Mouse (Mus musculus) heart, embryonic 10.5 days (tissue): Measurements from ENCODE around the gene Slc35e3. TPM values are rescaled to one million over a fixed set of nuclear protein-coding genes. Genes with fewer than 3 reads are reported as not detected.

Experiments
- DNase-seq: peaks from one replicate; pipeline ENCODE4 v3.0.0-alpha.2; 2017; ENCODE audit warnings: low spot score
- H3K27ac ChIP-seq: fragments of 300-500 bp; sonication (generic); 2 replicates; pipeline ENCODE4 v1.5.1; 2016; ENCODE audit warnings: mild to moderate bottlenecking
- H3K27me3 ChIP-seq: fragments of 300-500 bp; sonication (generic); 2 replicates; pipeline ENCODE4 v1.6.1; 2016; ENCODE audit warnings: mild to moderate bottlenecking; ENCODE audit not compliant: poor library complexity, insufficient read depth, severe bottlenecking
- H3K36me3 ChIP-seq: fragments of 300-500 bp; sonication (generic); 2 replicates; pipeline ENCODE4 v1.6.1; 2016; ENCODE audit warnings: mild to moderate bottlenecking, moderate library complexity
- H3K4me1 ChIP-seq: fragments of 300-500 bp; sonication (generic); 2 replicates; pipeline ENCODE4 v1.6.1; 2016; ENCODE audit warnings: mild to moderate bottlenecking
- H3K4me3 ChIP-seq: fragments of 300-500 bp; sonication (generic); 2 replicates; pipeline ENCODE4 v1.5.1; 2016; ENCODE audit warnings: mild to moderate bottlenecking, moderate library complexity
- H3K9me3 ChIP-seq: fragments of 300-500 bp; sonication (generic); 2 replicates; pipeline ENCODE4 v1.6.1; 2016; ENCODE audit warnings: mild to moderate bottlenecking, moderate library complexity
- WGBS: fragments of 180-500 bp; shearing (Covaris S2); methylation state at CpG from one replicate; pipeline ENCODE4 v1.1.7; 2016; 5-methylcytosine and 5-hydroxymethylcytosine counted together
- polyA plus RNA-seq: library from polyadenylated mRNA; unstranded; fragments of >200 nt; fragmentation: Nextera tagmentation; extraction: Ambion mirVana; gene quantifications from 2 replicates; pipeline ENCODE4 v1.2.1, GENCODE M21; 2016

The Slc35e3 gene
- polyA plus RNA-seq, result 10.5 and 14.9 TPM in 2 replicates

DNA sequence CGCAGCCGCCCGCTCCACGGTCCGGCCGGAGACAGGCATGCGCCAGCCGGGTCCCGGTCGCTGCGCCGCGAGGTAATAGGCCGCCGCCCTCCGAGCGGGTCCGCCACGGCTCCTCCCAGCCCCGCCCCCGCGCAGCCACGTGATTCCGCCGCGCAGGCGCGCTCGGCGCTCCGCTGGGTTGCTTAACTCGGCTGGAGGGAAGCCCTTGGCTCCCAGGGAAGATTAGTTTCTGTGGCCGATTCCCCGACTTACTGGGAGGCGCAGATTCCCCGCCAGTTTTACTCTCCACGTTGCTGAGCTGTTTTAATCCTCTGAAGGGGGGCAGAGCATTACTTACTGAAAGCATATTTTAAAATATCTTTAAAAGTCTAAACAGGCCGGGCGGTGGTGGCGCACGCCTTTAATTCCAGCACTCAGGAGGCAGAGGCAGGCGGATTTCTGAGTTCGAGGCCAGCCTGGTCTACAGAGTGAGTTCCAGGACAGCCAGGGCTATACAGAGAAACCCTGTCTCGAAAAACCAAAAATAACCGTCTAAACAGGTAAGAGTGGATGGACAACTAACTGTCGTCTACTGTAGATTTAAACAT lies at the start of gene Slc35e3:
Gene Slc35e3 (minus strand): TSS at position 69 of the 587 bp plus-strand sequence.
- H3K27me3 ChIP-seq, result no peaks in the 10 kb centered on the region
- H3K4me3 ChIP-seq, result peak within 1 kb of the TSS; percentile 65
- H3K27ac ChIP-seq, result peak within 1 kb of the TSS; percentile 87
- H3K4me1 ChIP-seq, result peaks cover 10% of the 10 kb centered on the region
- no peaks in the 10 kb centered on the region for H3K9me3 ChIP-seq
- 12% methylated on average over 46 of the region's 46 CpGs for WGBS
- H3K36me3 ChIP-seq, result peaks cover 35% of the 10 kb centered on the region
- DNase-seq, result peak; percentile 96

- Histone ChIP-seq H3K27me3 (no peaks in the 10 kb centered on the region), H3K4me3 (no peak overlapping the region), H3K9me3 (no peaks in the 10 kb centered on the region), H3K4me1 (peaks cover 19% of the 10 kb centered on the region), H3K36me3 (peaks cover 3% of the 10 kb centered on the region; the same call in 1 of the 2 replicates), H3K27ac (no peak overlapping the region)
- WGBS, result 75% methylated on average over 4 of the region's 4 CpGs
- no peak for DNase-seq
These were observed 49.0 kb upstream of the Slc35e3 start for GRCm38 (mm10) chr10:117795206-117795605.

DNA sequence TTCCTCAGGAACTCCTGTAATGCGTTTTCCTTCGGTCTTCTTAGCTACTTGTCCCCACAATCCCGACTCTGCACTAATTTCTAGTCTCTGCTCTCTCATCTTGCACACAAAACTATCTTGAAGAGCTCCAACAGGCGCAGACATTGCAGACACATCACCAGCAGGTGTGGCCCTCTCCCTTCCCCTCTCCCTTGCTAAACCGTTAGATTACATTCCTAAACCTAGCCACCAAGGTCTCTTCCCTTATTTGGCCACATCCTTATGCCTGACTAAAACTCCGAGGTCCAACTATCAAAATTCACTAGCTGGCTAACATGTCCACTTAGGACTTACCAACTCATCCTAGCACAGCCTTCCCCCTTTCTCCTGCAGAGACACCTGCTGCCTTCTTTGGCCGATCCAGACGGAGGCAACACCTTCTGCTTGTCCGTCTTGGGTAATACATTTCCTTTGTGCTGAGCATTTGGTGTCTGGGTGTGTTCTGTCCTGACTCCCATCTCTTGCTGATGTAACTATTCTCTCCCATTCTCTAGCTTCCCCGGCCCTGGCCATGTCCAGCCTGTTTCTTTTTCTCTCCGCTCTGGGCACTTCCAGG lies 47.4 kb upstream of the Slc35e3 start:
- WGBS, result 55% methylated on average over 11 of the region's 11 CpGs
- peak overlapping the region; percentile 73 for H3K4me3 ChIP-seq
- peaks cover 19% of the 10 kb centered on the region for H3K4me1 ChIP-seq
- no peaks in the 10 kb centered on the region for H3K27me3 ChIP-seq
- peak overlapping the region; percentile 87 for H3K27ac ChIP-seq
- H3K9me3 ChIP-seq, result no peaks in the 10 kb centered on the region
- H3K36me3 ChIP-seq, result peaks cover 14% of the 10 kb centered on the region
- DNase-seq, result no peak

- Histone ChIP-seq H3K4me1 (peaks cover 19% of the 10 kb centered on the region), H3K4me3 (peak within 1 kb of the TSS; percentile 73), H3K27ac (peak within 1 kb of the TSS; percentile 87), H3K36me3 (peaks cover 23% of the 10 kb centered on the region), H3K27me3 (no peaks in the 10 kb centered on the region), H3K9me3 (no peaks in the 10 kb centered on the region)
- under 1% methylated on average over 75 of the region's 75 CpGs for WGBS
- peak; percentile 100 for DNase-seq
These were observed 46.3 kb upstream of the Slc35e3 start, which contains the start of gene Nup107 for GRCm38 (mm10) chr10:117792141-117793091. Gene Nup107 (minus strand): TSS chr10:117792705.

- Histone ChIP-seq H3K9me3 (no peaks in the 10 kb centered on the region), H3K4me1 (peaks cover 19% of the 10 kb centered on the region), H3K27me3 (no peaks in the 10 kb centered on the region), H3K36me3 (peaks cover 35% of the 10 kb centered on the region), H3K4me3 (peak overlapping the region; percentile 73), H3K27ac (no peak overlapping the region)
- no peak for DNase-seq
- 87% methylated on average over 2 of the region's 2 CpGs for WGBS
These were observed 45.0 kb upstream of the Slc35e3 start for GRCm38 (mm10) chr10:117791171-117791470.

GRCm38 (mm10) chr10:117790421-117791170 lies 44.4 kb upstream of the Slc35e3 start:
- Histone ChIP-seq H3K36me3 (peaks cover 41% of the 10 kb centered on the region), H3K27ac (no peak overlapping the region), H3K9me3 (no peaks in the 10 kb centered on the region), H3K4me1 (peaks cover 19% of the 10 kb centered on the region), H3K27me3 (no peaks in the 10 kb centered on the region), H3K4me3 (0 out of 2 replicates have a peak overlapping the region, but pooled peaks have one; percentile 73)
- 92% methylated on average over 17 of the region's 17 CpGs for WGBS
- DNase-seq, result no peak

DNA sequence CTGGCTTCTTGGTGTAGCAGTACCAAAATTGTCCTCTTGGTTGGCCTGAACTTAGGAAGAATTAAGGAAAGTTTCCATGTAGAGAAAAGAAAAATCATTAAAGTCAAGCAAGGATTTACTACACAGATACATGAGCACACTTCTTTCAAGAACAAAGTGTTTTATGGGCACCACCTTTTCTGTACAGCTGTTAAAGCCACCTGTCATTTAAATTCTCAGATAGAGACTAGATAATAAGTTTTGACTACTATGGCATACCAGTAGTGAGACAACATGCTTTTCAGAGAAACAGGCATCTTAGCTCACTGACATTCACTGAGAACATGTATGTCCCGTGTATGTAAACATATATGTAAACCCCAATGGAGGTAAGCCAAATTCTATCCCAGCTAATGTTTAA lies 43.8 kb upstream of the Slc35e3 start:
- no peak overlapping the region for H3K27ac ChIP-seq
- H3K4me3 ChIP-seq, result no peak overlapping the region
- DNase-seq, result no peak
- H3K9me3 ChIP-seq, result no peaks in the 10 kb centered on the region
- peaks cover 19% of the 10 kb centered on the region for H3K4me1 ChIP-seq
- 98% methylated on average over 1 of the region's 1 CpGs for WGBS
- H3K36me3 ChIP-seq, result peaks cover 47% of the 10 kb centered on the region
- H3K27me3 ChIP-seq, result no peaks in the 10 kb centered on the region

- peaks cover 91% of the 10 kb centered on the region for H3K36me3 ChIP-seq
- no peak for DNase-seq
- H3K9me3 ChIP-seq, result no peaks in the 10 kb centered on the region
- no peaks in the 10 kb centered on the region for H3K4me1 ChIP-seq
- WGBS, result 85% methylated on average over 7 of the region's 7 CpGs
- H3K27ac ChIP-seq, result no peak overlapping the region
- no peak overlapping the region for H3K4me3 ChIP-seq
- no peaks in the 10 kb centered on the region for H3K27me3 ChIP-seq
These were observed 38.5 kb upstream of the Slc35e3 start for GRCm38 (mm10) chr10:117784646-117785045.

DNA sequence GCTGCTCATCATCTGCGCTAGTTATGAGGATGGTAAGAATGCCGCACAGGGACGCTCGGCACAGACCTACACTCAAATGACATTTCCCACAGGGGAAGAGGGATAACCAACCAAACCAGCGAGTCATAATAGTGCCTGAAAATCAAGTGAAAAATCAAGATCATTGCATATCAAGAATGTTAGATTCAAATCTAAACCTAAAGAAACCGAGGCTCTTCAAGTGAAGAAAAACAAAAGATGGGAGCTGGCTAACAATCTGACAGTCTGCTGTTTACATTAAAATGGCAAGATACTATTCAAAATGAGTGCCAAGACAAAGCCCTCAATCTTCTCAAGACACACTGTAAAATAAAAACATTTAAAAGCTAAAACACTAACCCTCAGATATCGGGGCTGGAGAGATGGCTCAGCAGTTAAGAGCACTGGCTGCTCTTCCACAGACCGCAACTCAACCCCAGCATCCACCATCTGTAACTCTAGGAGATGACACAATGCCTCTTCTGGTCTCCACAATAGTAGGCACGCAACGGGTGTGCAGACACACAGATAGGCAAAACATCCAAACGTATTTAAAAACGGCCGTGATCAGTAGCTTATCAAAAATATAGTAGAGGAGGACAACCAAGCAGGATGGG lies 37.7 kb upstream of the Slc35e3 start:
- no peaks in the 10 kb centered on the region for H3K27me3 ChIP-seq
- no peaks in the 10 kb centered on the region for H3K4me1 ChIP-seq
- peaks cover 94% of the 10 kb centered on the region for H3K36me3 ChIP-seq
- no peak overlapping the region for H3K4me3 ChIP-seq
- H3K27ac ChIP-seq, result no peak overlapping the region
- WGBS, result 93% methylated on average over 13 of the region's 13 CpGs
- DNase-seq, result no peak
- no peaks in the 10 kb centered on the region for H3K9me3 ChIP-seq

GRCm38 (mm10) chr10:117782491-117783260 lies 36.5 kb upstream of the Slc35e3 start:
- no peak overlapping the region for H3K27ac ChIP-seq
- no peaks in the 10 kb centered on the region for H3K27me3 ChIP-seq
- peaks cover 99% of the 10 kb centered on the region for H3K36me3 ChIP-seq
- 89% methylated on average over 14 of the region's 14 CpGs for WGBS
- no peak overlapping the region for H3K4me3 ChIP-seq
- no peaks in the 10 kb centered on the region for H3K9me3 ChIP-seq
- H3K4me1 ChIP-seq, result no peaks in the 10 kb centered on the region
- no peak for DNase-seq

DNA sequence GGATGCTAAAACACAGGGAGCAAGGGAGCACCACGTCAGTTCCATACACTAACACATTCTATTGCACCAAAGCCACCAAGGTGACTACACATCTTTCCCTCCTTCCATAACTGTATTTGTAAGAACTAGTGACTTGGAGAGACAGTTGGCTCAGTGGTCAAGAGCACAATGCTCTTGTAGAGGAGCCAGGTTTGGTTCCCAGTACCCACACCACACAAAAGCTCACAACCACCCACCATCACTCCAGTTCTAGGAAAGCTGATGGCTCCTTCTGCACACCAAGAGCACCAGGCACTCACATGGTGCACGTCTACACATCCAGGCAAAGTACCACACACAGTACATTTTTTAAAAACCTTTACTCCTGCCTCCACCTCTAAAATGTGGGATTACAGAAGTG lies 35.9 kb upstream of the Slc35e3 start:
- Histone ChIP-seq H3K9me3 (no peaks in the 10 kb centered on the region), H3K27ac (no peak overlapping the region), H3K36me3 (peaks cover 96% of the 10 kb centered on the region), H3K4me3 (no peak overlapping the region), H3K27me3 (no peaks in the 10 kb centered on the region), H3K4me1 (no peaks in the 10 kb centered on the region)
- DNase-seq, result no peak
- 96% methylated on average over 2 of the region's 2 CpGs for WGBS
